Mouse (Mus musculus): Measurements from ENCODE around the gene Wdr91.

Gene Wdr91

DNA sequence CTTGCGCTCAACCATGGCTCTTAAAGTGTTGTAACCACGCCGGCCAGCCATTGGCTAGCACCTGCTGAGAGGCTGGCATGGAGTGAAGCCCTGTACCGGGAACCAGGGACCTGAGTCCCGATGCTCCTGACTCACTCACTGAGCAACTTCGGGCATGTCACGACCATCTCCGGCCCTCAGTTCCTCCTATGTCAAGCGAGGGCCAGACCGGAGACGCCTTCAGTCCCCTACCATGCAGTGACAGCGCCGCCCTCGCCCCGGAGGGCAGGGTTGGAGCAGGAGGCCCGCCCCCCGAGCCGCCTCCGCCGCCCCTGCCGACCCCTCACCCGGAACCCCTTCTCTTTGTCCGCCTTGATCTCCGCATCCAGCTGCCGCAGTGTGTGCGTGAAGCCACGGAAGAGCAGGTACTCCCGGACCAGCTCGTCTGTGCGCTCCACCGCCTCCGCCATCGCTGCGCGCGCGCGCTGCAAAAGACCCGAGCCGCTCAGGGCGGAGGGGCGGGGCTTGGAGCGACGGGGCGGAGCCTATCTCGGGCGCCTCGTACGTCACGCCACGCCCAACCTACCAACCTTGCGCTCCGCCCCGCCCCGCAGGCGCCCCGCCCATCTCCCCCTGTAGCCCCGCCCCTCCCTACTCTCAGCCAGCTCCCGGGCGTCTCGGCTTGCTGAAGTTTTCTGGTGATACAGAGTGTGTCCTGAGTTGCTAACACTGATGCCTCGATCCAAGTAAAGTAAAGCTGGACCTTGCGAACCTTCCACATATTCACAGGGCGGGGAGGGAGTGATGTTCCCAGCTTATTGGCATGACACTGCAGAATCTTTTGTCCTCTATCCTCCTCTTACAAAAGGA is at the start of gene Wdr91:
Gene Wdr91 (minus strand): TSS at position 506 of the 849 bp plus-strand sequence.
- DNase-seq (ENCODE audit: low spot score in 2 of 2) = peak; percentile 91 to 96

DNA sequence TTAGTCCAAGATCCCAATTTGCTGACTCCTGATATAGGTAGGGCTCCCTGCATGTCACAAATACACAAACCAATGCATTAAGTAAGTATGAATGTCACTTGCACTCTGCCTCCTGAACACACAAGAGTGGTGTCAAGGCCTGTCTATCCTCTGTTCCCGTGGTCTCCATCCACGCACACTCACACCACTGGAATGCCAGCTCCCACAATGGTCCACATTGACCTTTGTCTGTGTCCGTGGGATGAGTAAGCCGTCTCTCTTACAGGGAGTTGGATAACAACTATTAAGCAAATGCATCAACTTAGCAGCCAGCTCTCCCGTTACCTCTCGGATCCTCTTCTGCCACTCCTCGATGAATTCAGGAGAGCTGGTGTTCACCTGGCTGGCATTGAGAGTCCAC is 48.5 kb upstream of the Wdr91 start:
- no peak for DNase-seq (ENCODE audit: low spot score in 2 of 2)

DNA sequence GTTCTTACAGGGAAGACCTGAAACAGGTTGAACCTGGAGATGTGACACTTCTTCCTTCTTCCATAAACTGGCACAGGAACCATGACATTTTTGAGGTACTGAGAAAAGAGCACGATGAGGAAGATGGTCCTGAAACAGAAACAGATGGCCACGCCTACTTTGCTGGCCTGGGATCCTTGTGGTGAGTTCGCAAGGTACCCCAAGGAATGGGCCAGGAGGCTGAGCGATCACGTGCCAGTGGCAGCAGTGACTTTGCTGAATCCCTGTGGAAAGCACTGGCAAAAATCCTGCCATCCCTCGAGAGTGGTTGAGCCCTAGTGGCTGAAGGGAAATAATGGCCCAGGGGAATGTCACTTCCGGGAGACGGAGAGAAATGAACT is 45.2 kb upstream of the Wdr91 start:
- DNase-seq (ENCODE audit: low spot score in 2 of 2) = no peak

DNA sequence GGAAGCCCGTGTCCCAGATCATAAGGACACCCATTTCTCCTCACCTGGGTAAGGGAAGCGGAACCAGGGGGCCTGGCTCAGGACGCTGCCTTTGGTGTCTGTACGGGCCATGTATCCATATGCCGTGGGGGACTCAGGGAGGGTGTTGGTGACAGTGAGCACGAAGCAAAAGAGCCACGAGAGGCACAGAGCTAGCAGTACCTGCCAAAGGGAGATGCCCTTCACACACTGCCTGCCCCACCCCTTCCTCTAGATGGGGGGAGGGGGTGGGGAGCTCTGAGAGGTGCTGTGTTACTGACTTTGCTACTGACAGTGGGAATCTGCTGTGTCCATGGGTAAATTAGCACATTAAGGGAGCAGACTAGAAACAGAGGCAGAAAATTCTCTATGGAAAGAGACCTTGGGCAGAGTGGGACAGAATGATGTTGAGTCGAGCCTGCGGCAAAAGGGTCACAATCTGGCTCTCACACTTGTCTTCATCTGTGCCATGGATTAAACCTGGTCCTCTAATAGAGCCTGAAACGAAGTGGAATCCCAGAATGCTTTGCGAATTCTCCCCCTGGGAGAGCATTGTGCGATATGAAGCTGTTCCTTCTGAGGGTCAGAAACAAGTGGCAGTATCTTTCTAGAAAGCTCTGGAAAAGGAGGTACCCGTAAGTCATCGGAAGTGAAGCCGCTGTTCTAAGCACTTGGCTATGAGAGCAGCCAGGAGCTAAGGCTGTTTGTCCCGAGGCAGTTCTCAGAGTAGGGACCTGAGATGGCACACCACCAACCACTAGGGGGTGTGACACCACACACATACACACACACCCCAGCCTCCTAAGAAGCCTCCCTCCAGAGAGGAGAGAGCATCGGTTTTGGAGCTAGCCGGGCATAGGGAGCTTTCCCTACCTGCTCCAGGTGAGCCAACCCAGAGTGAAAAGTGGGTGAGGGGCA is 44.5 kb upstream of the Wdr91 start:
- no peak for DNase-seq (ENCODE audit: low spot score in 2 of 2)

DNA sequence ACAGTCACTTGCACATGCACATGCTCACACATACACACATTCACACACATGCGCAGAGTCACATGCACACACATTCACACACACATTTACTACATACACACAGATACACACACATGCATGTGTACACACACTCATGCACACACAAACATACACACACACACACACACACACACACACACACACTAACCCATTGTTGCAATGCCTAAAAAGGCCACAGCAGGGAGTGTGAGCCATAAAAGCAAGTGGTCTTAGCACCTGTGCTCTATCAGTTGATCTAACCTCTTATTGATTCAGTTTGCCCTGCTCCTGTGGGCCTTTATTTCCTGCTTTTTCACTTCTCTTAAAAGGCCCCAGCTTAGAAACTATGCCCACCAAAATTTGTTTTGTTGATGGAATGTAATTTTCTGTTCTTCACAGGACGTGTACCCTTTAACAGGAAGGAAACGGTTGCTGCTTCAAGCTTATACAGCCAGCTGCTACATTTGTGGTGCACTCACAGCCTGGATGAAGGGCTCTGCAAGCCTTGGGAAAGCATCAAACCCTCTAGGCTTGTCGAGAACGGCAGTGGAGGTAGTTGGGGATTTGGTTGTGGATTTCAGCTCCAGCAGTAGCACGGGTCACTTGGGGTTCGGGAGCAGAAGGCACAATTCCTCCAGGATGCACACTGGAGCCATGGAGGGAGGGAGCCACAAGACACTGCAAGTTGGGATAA is 41.4 kb upstream of the Wdr91 start:
- DNase-seq (ENCODE audit: low spot score in 2 of 2) = no peak

DNA sequence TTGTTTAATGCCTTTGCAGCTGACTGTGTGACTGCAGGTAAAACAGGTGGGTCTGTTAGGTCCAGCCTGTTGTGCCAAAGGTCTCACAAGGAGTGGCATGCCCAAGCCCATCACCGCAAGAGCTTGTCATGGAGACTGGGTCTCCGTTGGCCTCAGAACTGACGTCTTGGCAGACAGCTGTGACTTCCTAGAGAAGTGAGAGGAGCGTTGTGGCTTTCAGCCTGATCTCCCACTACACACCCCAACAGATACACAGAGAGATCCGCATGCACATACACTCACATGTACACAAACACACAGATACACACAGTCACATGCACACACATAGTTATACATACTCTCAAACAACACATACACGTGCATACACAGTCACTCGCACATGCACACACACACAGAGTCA is 40.8 kb upstream of the Wdr91 start:
- DNase-seq (ENCODE audit: low spot score in 2 of 2) = no peak

DNA sequence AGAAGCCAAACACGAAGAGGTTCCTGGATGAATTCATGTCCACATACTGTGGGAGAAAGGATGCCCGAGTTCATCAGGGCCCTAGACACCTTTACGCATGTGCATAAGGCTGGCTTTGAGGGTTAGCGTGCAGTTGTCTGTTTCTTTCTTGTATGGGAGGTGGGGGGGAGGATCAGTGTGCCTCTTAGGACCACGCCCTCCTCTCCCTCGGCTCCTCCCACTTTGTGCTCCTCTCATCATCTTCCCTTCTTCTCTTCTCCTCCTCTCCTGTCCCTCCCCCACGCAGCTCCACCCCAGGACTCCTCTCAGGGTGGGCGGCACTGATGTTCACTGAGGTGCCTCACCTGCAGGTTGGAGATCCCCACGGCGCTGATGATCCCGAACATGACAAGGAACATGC is 37.8 kb upstream of the Wdr91 start:
- no peak for DNase-seq (ENCODE audit: low spot score in 2 of 2)

DNA sequence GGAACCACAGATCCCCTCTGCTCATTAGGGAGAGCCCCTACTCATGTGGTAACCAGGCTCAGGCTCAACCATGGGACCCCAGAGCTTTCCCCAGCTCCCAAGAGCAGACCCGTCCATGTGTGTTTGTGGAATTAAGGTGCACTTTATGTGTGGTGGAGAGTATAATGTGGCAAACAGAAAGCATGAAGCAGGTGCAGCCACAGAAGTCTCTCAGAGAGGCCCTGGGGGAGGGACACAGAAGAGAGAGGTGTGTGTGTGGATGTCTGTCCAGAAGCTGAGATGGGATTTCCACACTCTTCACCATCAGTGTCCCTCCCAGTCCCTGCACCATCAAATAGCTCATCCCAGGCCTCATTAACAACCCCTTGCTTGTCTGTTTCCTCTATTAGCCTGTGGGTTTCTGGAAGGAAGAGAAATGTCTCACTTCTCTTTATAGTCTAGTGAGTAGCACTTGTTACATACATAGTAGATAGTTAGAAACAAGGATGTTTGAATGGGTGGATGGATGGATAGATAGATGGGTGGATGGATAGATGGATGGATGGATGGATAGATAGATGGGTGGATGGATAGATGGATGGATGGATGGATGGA is 35.9 kb upstream of the Wdr91 start:
- DNase-seq (ENCODE audit: low spot score in 2 of 2) = no peak

DNA sequence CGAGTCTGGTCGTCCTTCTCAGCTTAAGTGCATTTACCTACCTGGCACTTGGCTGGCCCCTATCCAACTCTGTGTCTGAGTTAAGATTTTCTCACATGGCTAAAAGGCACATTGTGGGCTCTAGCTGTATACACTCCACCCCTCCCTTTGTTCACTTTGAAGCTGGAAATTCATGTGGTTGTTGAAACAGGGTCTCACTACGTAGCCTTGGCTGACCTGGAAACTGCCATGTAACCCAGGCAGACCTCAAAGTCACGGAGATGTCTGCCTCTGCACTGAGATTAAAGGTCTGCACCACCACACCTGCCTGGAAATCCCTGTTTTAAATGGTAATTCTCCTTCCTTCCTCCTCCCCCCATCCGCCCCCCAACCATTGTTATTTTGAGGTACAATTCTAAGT is 32.8 kb upstream of the Wdr91 start:
- DNase-seq (ENCODE audit: low spot score in 2 of 2) = no peak

DNA sequence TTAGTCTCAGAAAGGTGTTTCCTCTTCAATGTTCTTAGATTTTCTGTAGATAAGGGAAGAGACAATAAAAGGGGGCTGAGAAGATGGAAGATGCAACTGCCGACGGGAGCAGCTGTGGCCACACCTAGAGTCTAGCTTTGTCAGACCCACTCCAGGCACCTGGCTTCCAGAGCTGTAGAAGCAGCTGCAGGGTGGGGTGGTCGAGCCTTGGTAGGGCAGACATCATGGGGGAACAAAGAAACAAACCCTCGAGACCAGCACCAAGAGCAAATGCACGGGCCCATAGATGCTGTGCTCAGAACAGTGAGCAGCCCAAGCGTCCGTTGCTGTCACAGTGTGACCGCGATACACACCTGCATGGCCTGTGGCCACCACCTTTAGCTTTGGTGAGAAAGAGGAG is 31.8 kb upstream of the Wdr91 start:
- no peak for DNase-seq (ENCODE audit: low spot score in 2 of 2)

DNA sequence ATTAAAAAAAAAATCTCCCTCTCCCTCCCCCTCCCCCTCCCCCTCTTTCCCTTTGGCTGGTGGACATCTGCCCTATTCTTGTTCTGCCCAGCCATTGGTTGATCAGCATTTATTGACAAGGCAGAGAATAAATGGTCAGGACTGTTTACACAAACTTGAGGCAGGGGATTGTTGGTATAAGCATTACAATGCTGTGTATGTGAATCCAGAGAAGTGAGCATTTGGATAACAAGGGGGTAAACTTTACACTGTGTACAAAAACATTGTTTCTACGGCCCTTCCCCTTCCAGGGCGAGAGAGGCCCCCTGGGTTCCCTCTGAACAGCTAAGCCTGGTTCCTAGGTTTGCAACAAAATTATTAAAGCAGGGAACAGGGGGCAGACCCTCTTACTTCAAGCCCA is 30.8 kb upstream of the Wdr91 start:
- DNase-seq (ENCODE audit: low spot score in 2 of 2) = no peak

DNA sequence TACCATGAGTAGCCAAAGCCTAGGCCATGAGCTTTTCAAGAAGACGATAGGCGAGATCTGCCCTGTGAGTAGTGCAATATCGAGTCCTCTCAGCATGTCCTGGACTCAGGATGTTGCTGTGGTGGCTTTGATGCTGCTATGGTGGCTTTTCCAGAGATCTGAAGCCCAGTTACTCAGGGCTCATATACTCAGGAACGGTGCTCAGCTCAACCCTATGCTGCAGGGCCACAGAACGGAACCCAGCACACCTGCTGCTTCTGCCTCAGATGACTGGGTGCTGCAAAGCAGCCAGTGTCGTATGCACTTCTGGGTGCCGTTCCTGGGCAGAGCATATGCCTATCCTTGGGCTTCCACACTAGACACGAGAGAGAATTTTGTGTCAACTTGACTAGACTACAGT is 28.8 kb upstream of the Wdr91 start:
- no peak for DNase-seq (ENCODE audit: low spot score in 2 of 2)

DNA sequence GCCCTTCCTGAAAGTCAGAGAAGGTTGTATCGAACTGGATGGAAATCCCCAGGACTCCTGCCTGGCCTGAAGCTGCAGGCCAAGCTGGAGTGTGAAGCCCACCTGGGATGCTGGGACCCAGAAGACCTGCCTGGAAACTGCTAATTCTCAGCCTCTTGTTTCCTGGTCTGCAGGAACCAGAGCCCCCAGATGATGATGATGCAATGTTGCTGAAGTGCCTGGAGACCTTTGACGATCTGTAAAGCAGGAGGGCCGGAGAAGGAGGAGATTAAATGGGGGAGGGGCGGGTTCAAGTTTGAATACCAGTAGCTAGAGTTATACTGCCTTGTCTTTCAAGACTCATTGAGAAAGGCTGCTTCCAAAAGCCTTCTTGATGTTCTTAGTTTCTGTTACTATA is 28.3 kb upstream of the Wdr91 start:
- DNase-seq (ENCODE audit: low spot score in 2 of 2) = no peak

DNA sequence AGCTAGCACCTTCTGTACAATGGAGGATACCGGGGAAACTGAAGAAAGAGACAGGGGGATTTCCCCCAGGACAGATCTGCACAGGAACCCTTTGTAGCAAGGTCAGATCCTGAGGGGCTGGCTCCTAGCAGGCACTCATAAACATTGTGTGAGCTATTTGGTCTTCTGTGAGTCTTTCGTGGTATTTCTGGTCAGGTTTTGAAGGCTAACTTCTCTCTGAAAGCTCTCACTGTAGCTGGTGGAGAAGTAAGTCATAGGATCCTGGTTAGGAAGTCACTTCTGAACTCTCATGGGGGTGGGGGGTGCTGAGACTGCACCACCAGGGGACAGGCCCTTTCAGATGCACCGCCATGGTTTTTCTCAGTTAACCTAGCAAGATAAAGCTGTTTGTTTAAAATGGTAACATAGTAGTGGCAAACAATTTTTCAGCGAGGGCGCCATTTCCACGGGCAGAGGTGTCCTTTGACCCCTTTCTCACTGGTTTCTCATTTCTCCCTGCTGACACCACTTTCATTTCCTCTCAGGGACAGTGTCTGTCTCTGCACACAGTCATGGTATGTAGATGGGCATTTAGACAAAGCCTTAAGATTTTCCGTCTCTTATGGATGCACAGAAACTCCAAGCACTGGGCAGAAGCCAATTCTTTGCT is 27.7 kb upstream of the Wdr91 start:
- DNase-seq (ENCODE audit: low spot score in 2 of 2) = no peak

DNA sequence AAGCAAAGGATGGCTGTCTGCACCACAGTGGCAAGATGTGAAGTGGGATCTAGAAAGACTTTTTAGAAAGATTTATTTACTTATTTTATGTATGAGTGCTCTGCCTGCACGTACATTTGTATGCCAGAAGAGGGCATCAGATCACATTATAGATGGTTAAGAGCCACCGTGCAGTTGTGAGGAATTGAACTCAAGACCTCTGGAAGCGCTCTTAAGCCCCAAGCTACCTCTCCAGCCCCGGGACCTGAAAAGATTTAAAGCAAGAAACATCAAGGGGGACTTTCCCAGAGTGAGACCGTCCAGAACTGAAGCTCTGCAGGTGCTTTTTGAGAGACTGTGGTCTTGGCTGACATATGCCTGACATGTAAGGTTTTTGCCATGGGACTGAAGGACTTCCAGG is 26.1 kb upstream of the Wdr91 start:
- no peak for DNase-seq (ENCODE audit: low spot score in 2 of 2)

DNA sequence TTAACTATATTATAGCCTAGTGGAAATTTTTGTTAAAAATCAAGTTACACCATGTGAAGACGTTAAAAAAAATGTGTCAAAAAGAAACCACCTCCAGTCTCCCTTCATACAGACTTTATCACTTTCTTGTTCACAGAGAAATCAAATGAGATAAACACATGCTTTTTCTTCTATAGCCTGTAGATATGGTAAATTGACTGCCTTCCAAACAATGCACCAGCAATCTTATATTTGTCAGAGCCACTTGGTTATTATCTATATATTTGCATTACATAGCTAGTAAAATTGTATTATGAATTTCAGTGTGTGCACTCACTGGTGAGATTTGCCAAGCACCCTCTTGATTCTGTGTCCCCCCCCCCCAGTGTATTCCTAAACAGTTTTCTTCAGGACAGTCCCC is 22.0 kb upstream of the Wdr91 start:
- DNase-seq (ENCODE audit: low spot score in 2 of 2) = no peak

DNA sequence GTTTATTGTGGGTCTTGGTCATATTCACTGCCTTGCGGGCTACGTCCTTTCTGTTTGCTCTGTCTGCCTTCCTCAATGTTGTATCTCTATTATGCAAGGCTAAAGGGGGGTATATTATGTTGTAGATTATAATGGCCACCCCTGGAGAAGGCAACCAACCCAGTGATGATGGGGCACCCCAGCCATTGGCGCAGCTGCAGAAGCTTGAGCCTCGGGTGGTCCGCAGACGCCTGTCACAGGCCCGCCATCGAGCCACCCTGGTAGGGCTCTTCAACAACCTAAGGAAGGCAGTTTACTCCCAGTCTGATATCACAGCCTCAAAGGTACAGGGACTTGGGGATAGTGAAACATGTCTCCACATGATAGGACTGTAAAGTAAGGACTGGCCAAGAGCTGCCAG is 16.9 kb upstream of the Wdr91 start:
- no peak for DNase-seq (ENCODE audit: low spot score in 2 of 2)

DNA sequence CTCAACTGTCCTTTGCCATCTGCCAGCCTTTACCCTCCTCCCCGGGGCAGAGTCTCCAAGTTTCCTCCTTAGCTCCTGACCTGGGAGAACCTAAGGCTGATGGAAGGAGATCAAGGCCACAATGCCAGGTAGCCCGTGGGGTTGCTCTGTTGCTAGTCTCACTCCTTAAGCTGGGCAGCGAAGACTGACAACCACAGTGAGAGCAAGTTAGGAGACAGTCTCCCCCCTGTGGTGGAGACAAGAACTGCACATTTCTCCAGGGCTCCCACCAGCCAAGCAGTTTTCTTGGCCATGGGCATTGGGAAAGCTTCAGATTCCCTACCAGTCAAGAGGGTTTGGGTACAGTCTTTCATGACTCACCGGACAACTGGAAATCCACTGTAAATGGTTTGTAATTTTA is 16.5 kb upstream of the Wdr91 start:
- DNase-seq (ENCODE audit: low spot score in 2 of 2) = peak; percentile 49 to 71

DNA sequence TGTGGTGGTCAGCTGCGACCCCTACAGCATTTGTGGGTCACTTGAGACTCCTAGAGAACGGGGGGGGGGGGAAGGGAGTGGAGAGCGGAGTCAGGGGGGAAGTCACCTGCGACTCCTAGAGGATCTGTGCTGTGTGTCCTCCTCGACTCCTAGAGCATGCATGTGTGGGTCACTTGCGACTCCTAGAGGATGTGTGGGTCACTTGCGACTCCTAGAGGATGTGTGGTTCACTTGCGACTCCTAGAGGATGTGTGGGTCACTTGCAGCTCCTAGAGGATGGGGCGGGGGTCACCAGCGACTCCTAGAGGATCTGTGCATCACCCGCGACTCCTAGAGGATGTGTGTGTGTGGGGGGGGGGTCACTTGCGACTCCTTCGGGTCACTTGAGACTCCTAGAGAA is 11.3 kb upstream of the Wdr91 start:
- DNase-seq (ENCODE audit: low spot score in 2 of 2) = peak in 1 of 2 experiments; percentile 24

DNA sequence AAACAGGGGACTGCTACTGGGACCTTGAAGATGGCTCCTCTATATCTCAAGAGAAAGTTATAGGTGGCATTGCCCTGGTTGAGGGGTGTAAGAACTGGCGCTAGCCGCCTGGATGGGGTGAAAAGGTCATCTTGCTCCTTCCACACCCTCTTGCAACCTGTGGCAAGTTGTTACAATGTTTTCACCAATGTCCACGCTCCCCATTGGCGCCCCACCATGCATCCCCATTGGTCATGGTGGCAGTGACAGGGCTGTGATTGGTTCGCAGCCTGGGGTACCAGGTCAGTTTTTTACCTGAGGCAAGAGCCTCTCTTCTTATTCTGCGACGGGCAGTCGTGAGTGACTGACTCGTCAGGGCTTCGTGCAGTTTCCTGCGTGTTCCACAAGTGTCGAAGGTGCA is 10.0 kb upstream of the Wdr91 start:
- DNase-seq (ENCODE audit: low spot score in 2 of 2) = no peak

DNA sequence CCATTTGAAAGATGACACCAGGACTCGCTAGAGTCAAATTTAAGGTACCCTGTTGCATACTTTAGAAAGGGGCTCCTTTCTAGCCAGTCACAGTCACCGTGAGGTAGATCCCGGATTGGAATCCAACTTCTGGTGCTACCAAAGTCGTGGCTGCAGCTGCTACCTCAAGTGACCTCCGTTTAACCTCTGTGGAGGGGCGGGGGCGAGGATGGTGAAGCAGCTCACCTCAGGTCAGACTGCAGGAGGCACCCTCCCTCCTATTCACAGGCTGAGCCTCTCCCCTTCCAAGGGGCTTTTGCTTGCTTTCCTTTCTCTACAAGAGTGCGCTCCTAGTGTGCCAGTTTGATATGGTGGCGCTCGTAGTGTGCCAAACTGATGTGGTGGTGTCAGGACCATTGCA is 9.3 kb upstream of the Wdr91 start, which contains the start of gene Stra8:
Gene Stra8 (plus strand): TSS at position 208 of the 400 bp plus-strand sequence.
- no peak for DNase-seq (ENCODE audit: low spot score in 2 of 2)
